Mouse (Mus musculus): ENCODE measurements around the gene Mylk2.

Gene Mylk2

DNA sequence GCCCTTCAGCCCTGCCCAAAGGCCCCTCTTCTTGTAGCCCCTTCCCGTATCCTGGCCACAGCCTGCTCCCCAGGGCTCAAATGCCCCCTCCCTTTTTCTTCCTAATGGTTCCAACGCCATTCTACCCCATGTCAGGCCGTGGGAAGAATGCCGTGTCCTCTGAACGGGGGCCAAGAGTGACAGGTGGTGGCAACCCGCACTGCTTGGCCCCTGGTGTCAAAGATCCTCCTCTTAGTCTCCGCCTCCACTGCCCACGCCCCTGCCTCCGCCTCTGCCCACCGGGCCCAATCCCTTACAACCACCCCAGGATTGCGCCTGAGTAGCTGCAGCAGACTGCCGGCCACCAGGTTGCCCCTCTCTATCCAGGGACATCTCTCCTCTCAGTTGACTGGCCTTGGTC is at the start of gene Mylk2:
Gene Mylk2, plus strand, starts transcription at position 322 of the 400 bp plus-strand sequence.
- DNase-seq (ENCODE audit: low spot score), result no peak

- no peak for DNase-seq (ENCODE audit: low spot score)
Measured at GRCm38 (mm10) chr2:152861891-152862290, 49.3 kb upstream of the Mylk2 start.

DNA sequence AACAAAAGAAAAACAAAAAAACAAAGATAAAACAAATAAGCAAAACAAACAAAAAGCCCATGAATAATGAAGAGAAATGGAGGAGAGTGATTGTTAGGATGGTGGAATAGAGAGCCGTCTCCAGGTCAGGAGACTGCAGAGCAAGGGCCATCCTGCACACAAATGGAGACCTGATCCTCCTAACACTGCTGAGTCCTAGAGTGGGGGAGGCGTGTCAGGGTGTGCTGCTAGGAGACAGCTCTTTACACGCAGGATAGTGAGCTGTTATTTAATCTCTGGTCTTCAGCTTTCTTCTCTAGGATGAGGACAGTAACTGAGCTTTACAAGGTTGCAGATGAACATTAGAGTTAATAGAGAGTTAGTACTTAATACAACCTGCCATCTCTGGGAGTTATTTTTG is 48.5 kb upstream of the Mylk2 start:
- DNase-seq (ENCODE audit: low spot score), result no peak

- DNase-seq (ENCODE audit: low spot score), result no peak
Measured at GRCm38 (mm10) chr2:152863346-152863745, 47.8 kb upstream of the Mylk2 start.

DNA sequence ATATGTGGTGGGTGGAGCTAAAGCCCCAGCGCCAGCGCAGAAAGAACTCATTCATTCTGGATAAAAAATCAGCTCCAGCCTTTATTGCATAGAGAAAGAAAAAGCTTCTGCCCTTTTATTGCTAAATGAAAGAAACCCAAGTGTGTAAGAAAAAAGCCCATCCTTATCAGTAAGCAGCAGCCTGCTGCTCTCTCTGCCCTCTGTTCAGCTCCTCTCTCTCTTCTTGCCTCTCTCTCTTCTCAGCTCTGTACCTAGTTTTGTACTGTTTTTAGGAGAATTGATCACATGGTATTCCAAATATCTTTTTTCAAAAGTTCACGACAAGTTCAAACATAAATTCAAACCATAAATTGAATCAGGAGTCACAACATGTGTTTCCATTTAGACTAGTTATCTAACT is 32.9 kb upstream of the Mylk2 start:
- peak; percentile 28 for DNase-seq (ENCODE audit: low spot score)

DNA sequence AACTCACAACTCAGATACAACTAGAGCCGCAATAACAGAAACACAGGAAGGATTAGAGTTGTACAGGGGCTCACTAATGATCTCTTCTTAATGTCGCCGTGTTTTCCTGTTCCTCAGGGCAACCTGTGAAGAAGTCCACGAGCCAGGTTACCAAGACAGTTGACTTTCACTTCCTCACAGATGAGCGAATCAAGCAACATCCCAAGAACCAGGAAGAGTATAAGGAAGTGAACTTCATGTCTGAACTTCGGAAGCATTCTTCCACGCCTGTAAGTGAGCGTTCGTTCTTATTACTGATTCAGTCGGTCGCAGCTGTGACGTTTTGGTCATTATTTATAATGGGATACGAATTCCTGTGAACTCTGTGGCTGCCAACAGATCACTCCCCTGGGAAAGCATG is 30.3 kb upstream of the Mylk2 start:
- no peak for DNase-seq (ENCODE audit: low spot score)

DNA sequence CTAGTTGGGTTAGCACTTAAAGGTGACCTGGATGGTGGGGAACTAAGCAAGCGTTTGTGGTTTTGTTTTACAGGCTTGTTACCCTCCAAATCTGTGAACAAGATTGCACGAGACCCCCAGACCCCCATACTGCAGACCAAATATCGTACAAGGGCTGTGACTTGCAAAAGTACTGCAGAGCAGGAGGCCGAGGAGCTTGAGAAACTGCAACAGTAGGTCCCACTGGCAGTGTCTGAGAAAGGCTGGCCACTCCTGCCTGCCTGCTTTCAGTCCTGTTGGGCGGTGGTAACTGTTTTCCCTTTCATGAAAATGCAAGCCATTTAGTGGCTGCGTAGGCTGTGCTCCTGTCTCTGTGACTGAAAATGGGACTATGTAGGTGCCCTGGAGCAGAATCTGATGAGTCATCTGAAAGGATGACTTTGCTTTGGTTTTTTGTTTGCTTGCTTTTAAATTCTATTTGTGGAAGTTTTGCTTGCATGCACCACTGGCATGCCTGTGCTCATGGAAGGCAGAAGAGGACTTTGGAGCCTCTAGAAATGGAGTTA is 27.0 kb upstream of the Mylk2 start:
- DNase-seq (ENCODE audit: low spot score), result no peak

GRCm38 (mm10) chr2:152887230-152887629 is 23.9 kb upstream of the Mylk2 start:
- no peak for DNase-seq (ENCODE audit: low spot score)

DNA sequence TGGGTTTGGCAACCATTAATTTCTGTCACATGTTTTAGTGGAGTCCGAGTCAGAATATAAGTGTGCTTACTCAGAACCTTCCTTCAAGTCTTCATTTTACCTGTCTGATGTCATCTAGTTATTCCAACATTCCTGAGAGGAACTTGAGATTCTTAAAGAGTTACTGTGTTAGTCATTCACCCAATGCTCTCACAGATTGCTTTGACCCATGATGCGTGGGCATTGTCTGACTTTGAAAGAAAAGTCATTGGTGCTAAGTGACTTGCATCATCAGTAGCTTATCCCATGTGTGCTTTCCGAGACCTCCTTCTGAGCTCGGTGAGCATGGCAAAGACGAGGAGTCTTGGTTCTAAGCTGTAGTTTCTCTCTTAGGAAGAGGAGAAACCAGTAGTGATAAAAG is 22.4 kb upstream of the Mylk2 start:
- DNase-seq (ENCODE audit: low spot score), result no peak

DNA sequence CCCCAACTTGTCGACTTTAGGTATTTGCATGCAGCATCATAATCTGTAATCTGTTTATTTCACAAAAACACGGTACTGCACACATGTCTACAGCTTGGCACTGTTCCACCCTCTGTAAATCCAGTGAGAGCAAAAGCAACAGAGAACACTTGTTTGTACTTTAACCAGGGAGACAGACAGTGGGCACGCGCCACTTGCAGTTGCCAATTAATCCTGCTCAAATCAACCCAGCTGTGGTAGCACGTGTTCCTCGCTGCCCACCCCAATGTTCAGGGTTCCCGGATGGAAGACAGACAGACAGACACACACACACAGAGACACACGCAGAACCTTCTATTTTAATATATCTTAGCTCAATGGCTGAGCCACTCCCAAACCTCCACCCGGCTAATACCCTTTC is 15.3 kb upstream of the Mylk2 start:
- no peak for DNase-seq (ENCODE audit: low spot score)

- no peak for DNase-seq (ENCODE audit: low spot score)
Measured at GRCm38 (mm10) chr2:152896926-152897325, 14.2 kb upstream of the Mylk2 start.

- no peak for DNase-seq (ENCODE audit: low spot score)
Measured at GRCm38 (mm10) chr2:152899011-152899410, 12.1 kb upstream of the Mylk2 start.

DNA sequence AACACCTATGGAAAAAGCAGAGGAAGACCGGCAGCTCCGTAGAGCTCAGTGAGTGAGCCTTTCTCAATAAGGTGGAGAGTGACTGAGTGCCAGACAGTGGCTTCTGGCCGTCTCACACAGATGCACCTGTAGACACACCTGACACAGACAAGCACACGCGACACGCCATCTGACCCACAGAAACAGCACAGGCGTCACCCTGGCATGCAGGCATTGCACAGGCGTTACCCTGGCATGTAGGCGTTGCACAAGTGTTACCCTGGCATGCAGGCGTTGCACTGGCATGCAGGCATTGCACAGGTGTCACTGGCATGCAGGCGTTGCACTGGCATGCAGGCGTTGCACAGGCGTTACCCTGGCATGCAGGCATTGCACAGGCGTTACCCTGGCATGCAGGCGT is 9.9 kb upstream of the Mylk2 start:
- DNase-seq (ENCODE audit: low spot score), result no peak

DNA sequence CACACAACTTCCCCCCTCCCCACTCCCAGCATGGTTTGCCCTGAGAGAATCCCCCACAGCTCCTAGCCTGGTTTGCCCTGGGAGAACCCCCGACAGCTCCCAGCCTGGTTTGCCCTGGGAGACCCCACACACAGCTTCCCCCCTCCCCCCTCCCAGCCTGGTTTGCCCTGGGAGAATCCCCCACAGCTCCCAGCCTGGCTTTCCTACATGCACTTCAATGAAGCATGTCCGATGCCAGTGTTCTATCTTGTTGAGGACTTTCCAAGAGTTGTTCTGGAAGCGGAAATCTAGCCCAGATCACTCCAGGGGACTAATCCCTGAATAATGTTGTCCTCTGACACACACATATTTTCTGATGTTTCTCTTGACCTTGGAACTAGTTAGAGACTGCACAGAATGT is 8.5 kb upstream of the Mylk2 start:
- no peak for DNase-seq (ENCODE audit: low spot score)

- no peak for DNase-seq (ENCODE audit: low spot score)
Measured at GRCm38 (mm10) chr2:152903586-152903985, 7.6 kb upstream of the Mylk2 start.

- no peak for DNase-seq (ENCODE audit: low spot score)
Measured at GRCm38 (mm10) chr2:152904127-152904643, 7.0 kb upstream of the Mylk2 start.

DNA sequence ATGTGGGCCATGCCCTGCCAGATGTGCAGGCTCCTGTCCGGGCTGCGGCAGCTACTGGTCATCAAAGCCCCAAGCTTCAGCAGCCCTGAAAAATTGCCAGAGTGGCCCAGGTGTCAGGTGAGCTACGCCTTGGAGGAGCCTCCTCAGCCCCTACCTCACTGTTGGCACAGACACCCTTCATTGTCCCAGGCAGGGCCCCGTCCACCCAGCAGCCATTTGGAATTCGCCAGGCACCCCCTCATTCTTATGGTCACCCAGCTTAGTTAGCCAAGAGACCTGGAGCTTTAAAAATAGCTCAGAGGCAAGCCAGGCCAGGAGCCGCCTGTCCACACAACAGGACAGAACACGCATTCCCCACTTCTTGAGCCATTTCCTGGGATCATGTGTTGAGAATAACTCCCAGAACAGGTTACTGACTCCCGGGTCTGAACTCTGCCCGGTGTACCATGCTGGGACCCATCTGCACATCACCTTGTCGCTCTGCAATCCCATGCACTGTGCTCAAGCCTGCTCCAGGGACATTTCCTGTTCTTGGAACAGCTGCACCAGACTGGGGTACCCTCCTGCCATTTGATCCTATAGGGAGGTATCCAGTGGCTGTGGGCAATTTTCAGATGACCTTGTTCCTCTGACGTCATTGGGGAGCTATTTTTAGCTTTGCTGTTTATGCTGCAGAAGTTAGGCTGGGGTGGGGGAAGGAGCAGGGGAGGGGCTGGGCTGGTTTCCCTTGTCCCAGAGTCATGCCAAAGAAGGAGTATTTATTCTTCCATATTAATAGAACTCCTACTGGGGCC is 5.9 kb upstream of the Mylk2 start:
- DNase-seq (ENCODE audit: low spot score), result no peak

- DNase-seq (ENCODE audit: low spot score), result no peak
Measured at GRCm38 (mm10) chr2:152906274-152907037, 4.7 kb upstream of the Mylk2 start.

DNA sequence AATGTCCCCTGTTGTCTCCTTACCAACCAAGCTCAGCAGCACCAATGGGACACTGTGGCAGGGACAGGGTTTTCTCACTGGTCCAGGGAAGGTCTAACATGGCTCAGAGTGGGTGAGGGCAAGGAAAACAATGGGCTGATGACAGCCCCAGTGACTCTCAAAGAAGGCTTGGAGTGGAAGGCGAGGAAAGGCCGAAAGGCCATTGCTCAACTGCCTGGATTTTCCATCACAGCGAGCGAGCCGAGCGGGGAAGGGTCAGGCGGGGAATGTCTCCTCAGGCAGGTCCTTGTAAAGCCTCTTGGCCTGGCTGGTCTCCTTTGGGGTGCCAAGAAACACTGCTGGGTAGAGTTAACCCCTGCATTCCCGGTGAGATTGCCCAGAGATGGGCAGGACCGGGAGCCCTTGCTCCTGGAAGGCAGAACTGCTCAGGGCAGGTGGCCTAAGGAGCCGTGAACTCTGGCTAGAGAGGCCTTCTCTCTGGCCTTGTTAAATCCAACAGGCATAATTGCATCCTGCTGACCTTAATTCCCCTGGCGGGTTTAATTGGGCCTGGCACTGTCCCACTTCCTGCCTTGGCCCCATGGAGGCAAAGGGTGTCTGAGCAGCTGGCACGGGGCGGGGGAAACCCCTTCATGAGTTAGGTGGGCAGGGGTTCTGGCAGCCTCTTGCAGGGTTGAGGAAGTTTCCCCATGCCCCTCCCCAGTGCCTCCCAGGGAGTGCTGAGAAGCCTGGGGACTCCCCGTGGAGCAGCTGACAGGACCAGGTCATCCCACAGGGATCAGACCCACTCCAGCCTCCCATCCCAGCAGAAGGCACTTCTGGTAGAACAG is 3.8 kb upstream of the Mylk2 start:
- no peak for DNase-seq (ENCODE audit: low spot score)

DNA sequence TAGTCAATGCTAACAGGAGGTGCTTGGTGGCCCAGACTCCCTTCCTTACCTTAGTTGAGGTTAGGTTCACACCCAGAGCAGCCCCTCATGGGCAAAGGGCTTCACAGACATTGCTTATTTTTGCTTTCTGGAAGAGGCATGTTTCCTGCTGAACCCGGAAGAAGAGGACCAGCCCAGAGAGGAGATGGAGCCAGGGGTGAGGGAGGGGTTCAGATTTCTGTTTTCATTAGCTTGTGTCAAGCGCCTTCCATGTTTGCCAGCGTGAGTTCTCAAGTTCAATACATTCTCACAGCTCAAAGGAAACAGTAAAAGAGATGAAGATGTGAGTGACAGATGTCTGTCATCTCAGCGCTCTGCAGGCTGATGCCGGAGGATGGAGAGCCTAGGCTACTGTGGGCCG is 1.3 kb upstream of the Mylk2 start:
- DNase-seq (ENCODE audit: low spot score), result no peak

- DNase-seq (ENCODE audit: low spot score), result no peak
Measured at GRCm38 (mm10) chr2:152911432-152911831, 280 bp downstream of the Mylk2 start.

GRCm38 (mm10) chr2:152913471-152913870 is 2.3 kb downstream of the Mylk2 start:
- no peak for DNase-seq (ENCODE audit: low spot score)
